Mouse (Mus musculus) testis, postnatal 10 days (tissue): ENCODE results near the gene Gm20388.

ENCODE experiments used
- DNase-seq: peaks from one replicate; pipeline ENCODE4 v3.0.0; 2021; ENCODE audit warnings: low spot score

Gene Gm20388

GRCm38 (mm10) chr8:123859648-123860259 is 3949.1 kb downstream of the Gm20388 start, which contains the start of gene Ccsap:
Ccsap (minus strand) TSS chr8:123860209.
- DNase-seq: peak; percentile 65

DNA sequence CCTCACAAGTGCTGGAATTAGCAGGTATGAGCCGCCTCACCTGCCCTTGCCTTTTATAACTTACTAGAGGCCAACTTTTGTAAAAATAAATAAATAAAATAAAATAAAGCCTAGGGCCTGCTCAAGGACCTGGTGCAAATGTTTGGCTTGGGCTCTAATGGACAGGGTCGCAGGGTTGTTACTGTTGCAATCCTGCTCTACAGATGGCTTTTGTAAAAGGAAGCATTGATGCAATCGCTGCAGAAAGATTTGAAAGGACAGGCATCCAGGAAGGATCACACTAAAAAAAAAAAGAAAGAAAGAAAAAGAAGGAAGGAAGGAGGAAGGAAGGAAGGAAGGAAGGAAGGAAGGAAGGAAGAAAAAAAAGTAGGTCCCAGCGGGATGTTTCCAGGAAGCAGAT is 3949.7 kb downstream of the Gm20388 start:
- DNase-seq: no peak

GRCm38 (mm10) chr8:123865786-123866185 is 3955.1 kb downstream of the Gm20388 start:
- DNase-seq: no peak

DNA sequence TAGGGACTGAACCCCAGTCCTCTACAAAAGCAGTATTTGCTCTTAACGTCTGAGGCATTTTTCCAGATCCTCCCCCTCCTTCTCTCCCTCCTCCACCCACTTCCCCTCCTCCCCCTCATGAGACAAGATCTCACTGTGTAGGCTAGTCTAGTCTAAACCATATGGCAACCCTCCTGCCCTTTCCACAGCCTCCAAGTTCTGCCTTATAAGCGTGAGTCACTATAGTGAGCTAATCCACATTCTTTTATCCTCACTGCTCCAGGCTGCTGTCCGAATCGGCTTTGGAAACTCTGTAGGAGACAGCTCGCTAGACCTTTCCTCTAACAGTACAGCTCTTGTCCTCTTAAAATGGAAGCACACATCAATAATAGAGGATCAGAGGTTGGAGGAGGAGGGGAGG is 3956.3 kb downstream of the Gm20388 start:
- no peak for DNase-seq

DNA sequence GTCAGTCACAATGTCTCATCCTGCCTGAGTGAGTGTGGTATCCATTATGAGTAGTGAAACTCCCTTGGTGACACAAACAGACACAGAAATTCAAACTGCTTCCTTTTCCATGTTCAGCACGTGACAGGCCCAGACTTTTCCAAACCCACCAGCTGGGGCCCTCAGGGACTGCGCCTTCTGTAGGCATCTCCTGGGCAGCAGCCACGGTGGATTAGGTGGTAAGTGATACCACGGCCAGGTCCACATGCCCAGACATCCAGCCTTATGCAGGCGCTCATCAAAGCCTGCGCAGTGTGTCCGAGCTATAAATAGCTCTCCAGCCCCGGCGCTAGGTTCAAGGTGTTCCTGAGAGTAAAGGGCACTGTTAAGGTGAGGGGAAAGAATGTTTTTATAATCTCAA is 3961.4 kb downstream of the Gm20388 start:
- DNase-seq: no peak

DNA sequence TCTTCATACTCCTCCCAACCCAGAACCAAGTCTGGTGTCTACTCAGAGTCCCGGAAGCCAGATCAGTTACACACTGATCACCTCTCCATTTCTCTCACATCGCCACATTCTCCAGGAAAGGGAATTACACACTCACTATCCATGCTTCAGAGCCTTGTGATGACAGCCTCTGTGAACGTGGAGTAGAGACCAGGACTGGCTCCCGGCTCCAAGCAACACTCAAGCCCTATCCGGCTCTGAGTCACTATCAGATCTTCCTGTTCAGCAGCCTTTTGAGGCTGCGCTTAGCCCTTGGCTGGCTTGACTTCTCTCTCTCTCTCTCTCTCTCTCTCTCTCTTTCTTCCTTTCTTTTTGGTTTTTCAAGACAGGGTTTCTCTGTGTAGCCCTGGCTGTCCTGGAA is 3962.7 kb downstream of the Gm20388 start:
- DNase-seq: no peak

DNA sequence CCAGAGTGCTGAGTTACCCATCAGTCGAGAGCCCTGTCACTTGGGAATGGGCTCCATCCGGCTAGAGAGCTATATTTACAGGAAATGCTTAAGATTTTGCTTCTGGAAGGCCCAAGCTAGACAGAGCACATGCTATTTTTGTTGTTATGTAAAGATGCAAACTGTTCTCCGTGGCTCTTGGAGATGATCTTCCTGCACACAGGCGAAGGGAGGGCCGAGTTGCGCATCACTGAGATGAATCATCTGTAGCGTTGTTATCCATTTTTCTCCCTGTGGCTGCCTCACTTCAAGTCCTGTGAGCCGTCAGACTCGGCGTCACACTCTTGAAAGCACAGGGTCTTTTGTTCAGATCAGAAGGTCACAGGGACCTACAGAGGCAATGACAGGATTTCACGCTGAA is 3963.7 kb downstream of the Gm20388 start:
- DNase-seq: no peak

GRCm38 (mm10) chr8:123877865-123878264 is 3967.2 kb downstream of the Gm20388 start:
- no peak for DNase-seq

- DNase-seq: no peak
Measured at GRCm38 (mm10) chr8:123880271-123880670, 3969.6 kb downstream of the Gm20388 start.

DNA sequence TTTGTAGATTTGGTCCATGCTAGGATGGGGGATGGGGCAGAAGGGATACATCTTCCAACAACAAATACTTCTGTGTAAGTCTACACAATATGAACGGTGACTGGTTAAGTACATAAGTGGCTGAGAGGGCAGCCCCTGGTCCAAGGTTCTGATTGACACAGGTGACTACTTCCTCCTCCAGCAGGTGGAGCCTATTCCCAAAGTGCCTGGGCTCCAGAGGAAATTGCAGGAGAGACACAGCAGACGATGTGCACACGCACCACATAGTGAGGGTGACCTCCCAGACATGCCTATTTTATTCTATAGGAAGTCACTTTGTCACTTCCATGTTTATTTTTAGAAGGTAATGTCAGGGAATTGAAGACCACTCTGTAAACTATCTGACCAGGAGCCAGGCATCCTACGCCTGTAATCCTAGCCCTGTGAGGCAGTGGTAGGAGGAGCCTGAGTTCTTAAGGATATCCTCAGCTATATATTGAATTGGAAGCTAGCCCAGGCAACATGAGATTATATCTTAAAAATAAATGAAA is 3970.2 kb downstream of the Gm20388 start:
- DNase-seq: no peak

- DNase-seq: no peak
Measured at GRCm38 (mm10) chr8:123882412-123882811, 3971.8 kb downstream of the Gm20388 start.

GRCm38 (mm10) chr8:123883094-123883493 is 3972.5 kb downstream of the Gm20388 start:
- DNase-seq: no peak

DNA sequence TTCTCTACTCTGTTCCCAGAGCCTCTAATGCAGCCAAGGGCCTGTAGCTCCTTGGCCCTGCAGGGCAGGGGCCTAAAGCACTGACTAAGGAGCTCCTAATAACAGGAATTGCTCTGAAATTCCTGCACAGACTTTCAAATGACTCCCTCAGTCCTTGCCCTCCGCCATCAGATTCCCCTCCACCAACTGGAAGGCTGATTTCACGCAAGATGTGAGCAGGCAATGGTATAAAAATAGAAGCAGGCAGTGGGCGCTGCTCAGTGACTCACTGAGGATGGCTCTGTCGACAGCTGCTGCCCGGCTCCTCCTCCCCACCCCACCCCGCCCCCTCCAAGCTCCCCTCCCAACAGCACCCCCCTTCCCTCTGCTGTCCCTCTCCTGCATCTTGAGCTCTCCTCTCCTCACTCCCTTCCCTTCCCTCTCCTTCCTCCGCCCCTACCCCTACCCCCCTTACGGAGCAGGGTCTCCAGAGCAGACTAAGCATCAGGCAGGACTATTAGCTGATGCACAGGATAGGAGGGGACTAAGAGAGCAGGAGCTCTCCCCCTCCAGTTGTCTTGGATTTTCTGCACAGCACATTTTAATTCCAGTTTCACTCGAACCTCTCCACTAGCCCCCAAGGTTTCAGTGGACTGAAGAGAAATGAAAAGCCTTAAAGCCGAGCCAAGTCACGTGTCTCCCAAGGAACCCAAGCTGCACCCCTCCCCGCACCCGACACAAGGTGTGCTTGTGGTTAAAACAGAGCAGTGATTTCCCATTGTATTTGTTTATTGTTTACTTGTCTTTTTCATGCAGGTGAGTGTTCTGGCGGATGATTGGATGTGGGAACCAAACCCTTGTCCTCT is 3974.3 kb downstream of the Gm20388 start:
- DNase-seq: no peak

- no peak for DNase-seq
Measured at GRCm38 (mm10) chr8:123887163-123887562, 3976.5 kb downstream of the Gm20388 start.

- no peak for DNase-seq
Measured at GRCm38 (mm10) chr8:123887956-123888355, 3977.3 kb downstream of the Gm20388 start.

DNA sequence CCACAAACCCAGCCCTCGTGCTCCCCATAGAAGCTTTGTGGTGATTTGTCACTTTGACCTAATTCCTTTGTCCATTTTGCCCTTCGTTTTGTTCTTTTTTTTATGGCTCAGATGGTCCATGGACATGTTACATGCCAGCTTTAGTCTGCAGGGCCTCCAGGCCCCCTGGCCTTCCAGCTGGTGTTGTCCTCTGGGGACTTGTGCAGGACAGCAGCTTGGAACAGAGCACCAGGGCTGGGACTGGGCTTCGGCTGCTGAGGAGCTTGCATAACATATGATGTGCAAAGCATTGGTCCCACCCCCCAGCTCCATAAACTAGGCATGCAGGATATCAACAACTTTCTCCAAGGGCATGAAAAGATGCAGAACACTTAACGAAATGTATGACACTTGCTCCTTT is 3979.2 kb downstream of the Gm20388 start:
- no peak for DNase-seq

- DNase-seq: peak; percentile 72
Measured at GRCm38 (mm10) chr8:123891271-123891670, 3980.6 kb downstream of the Gm20388 start.

- DNase-seq: no peak
Measured at GRCm38 (mm10) chr8:123891883-123892585, 3981.4 kb downstream of the Gm20388 start.

DNA sequence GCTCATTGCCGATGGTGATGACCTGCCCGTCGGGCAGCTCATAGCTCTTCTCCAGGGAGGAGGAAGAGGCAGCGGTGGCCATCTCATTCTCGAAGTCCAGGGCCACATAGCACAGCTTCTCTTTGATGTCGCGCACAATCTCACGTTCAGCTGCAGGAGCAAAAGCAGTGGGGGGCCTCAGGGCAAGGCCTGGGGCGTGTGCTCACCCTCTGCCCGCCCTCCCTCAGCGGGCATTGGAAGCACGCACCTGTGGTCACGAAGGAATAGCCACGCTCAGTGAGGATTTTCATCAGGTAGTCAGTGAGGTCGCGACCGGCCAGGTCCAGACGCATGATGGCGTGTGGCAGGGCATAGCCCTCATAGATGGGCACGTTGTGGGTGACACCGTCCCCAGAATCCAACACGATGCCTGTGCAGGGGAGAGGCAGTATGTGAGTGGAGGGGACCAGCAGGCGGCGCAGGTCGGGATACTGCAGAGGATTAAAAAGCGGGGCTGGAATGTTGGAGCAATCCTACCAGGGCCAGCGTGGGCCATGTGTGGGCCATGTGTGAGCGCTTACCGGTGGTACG is 3982.0 kb downstream of the Gm20388 start:
- DNase-seq: no peak

DNA sequence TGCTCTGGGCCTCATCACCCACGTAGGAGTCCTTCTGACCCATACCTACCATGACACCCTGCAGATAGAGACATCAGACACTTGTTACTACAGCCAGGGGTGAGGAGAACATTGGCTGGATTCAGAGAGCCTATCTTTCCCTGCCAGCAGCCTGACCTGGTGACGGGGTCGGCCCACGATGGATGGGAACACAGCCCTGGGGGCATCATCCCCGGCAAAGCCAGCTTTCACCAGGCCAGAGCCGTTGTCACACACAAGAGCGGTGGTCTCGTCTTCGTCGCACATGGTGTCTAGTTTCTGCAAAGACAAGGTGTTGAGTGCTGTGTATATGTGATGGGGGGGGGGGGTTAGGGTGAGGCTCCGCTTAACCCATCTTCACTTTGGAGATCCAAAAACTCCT is 3982.8 kb downstream of the Gm20388 start:
- DNase-seq: no peak

- no peak for DNase-seq
Measured at GRCm38 (mm10) chr8:123894502-123895097, 3984.0 kb downstream of the Gm20388 start, which contains the start of gene Acta1. Acta1 (minus strand) TSS chr8:123894751.

- DNase-seq: no peak
Measured at GRCm38 (mm10) chr8:123895230-123895629, 3984.6 kb downstream of the Gm20388 start.
